18 mouse cellular contexts compared by ENCODE assay signal in genomic region chr4:137794178-137794900, GRCm38 (mm10). TPM values are rescaled to one million over a fixed set of nuclear protein-coding genes. Genes with fewer than 3 reads are reported as not detected.
DNase-seq lines count a peak whose midpoint lies in the region; ATAC-seq lines count a peak whose summit lies in the region.
"Had no signal": no experiment of that assay in that cellular context is flagged by ENCODE, and none has a peak within 500 bp of the region (broad histone marks: within the 10 kb centered on the region; RNA-seq: fewer than 3 reads in every experiment).

No protein-coding gene starts in this region.

- H3K4me3 ChIP-seq in forebrain, embryonic 13.5 days = no peak overlapping the region
- H3K4me3 ChIP-seq in forebrain, embryonic 14.5 days (ENCODE audit: low read depth, low read length) = no peak overlapping the region
- H3K4me3 ChIP-seq in limb, embryonic 13.5 days = no peak overlapping the region
- no peak overlapping the region for H3K4me3 ChIP-seq in limb, embryonic 10.5 days
- H3K4me3 ChIP-seq in liver, embryonic 11.5 days (ENCODE audit: low read depth, low read length) = no peak overlapping the region
- H3K4me3 ChIP-seq: hindbrain, embryonic 15.5 days; midbrain, embryonic 12.5 days; stomach, embryonic 15.5 days had no signal

- H3K4me2 ChIP-seq in forebrain, embryonic 13.5 days = 0 out of 2 replicates have a peak overlapping the region, but pooled peaks have one; percentile 10
- H3K4me2 ChIP-seq in forebrain, embryonic 14.5 days (ENCODE audit: low read length) = no peak overlapping the region
- H3K4me2 ChIP-seq in limb, embryonic 13.5 days (replicated peaks) = peak overlapping the region; percentile 2; the same call in 1 of the 2 replicates
- H3K4me2 ChIP-seq in liver, embryonic 11.5 days = no peak overlapping the region
- H3K4me2 ChIP-seq: hindbrain, embryonic 15.5 days; stomach, embryonic 15.5 days had no signal

- H3K9me3 ChIP-seq in forebrain, embryonic 13.5 days (replicated peaks) = no peaks in the 10 kb centered on the region
- no peaks in the 10 kb centered on the region for H3K9me3 ChIP-seq in forebrain, embryonic 14.5 days (replicated peaks; ENCODE audit: control insufficient read depth, low read length)
- no peaks in the 10 kb centered on the region for H3K9me3 ChIP-seq in limb, embryonic 13.5 days
- no peaks in the 10 kb centered on the region for H3K9me3 ChIP-seq in limb, embryonic 10.5 days (replicated peaks)
- H3K9me3 ChIP-seq in liver, embryonic 11.5 days (ENCODE audit: control insufficient read depth, low read length) = no peaks in the 10 kb centered on the region
- H3K9me3 ChIP-seq: hindbrain, embryonic 15.5 days; midbrain, embryonic 12.5 days; stomach, embryonic 15.5 days had no signal

- 68% methylated on average over 13 of the region's 13 CpGs for WGBS in forebrain, embryonic 13.5 days
- 68% methylated on average over 13 of the region's 13 CpGs for WGBS in forebrain, embryonic 14.5 days
- WGBS in limb, embryonic 13.5 days = 70% methylated on average over 13 of the region's 13 CpGs
- WGBS in limb, embryonic 10.5 days = 84% methylated on average over 13 of the region's 13 CpGs
- WGBS in liver, embryonic 11.5 days = 77% methylated on average over 13 of the region's 13 CpGs

- no peaks in the 10 kb centered on the region for H3K36me3 ChIP-seq in forebrain, embryonic 13.5 days (ENCODE audit: poor library complexity, severe bottlenecking)
- H3K36me3 ChIP-seq in forebrain, embryonic 14.5 days (ENCODE audit: control insufficient read depth, insufficient read depth, low read length) = no peaks in the 10 kb centered on the region
- no peaks in the 10 kb centered on the region for H3K36me3 ChIP-seq in limb, embryonic 13.5 days
- no peaks in the 10 kb centered on the region for H3K36me3 ChIP-seq in limb, embryonic 10.5 days
- H3K36me3 ChIP-seq in liver, embryonic 11.5 days (ENCODE audit: control insufficient read depth, insufficient read depth, low read length) = no peaks in the 10 kb centered on the region
- H3K36me3 ChIP-seq: hindbrain, embryonic 15.5 days; midbrain, embryonic 12.5 days; stomach, embryonic 15.5 days had no signal

- H3K4me1 ChIP-seq in forebrain, embryonic 13.5 days = peaks cover 32% of the 10 kb centered on the region
- peaks cover 9% of the 10 kb centered on the region for H3K4me1 ChIP-seq in forebrain, embryonic 14.5 days (ENCODE audit: control insufficient read depth, insufficient read depth, low read length)
- peaks cover 20% of the 10 kb centered on the region for H3K4me1 ChIP-seq in limb, embryonic 13.5 days
- peaks cover 30% of the 10 kb centered on the region for H3K4me1 ChIP-seq in limb, embryonic 10.5 days
- H3K4me1 ChIP-seq in liver, embryonic 11.5 days (replicated peaks; ENCODE audit: control insufficient read depth, insufficient read depth, low read length) = peaks cover 4% of the 10 kb centered on the region

- no peak overlapping the region for H3K9ac ChIP-seq in forebrain, embryonic 13.5 days
- H3K9ac ChIP-seq in forebrain, embryonic 14.5 days (ENCODE audit: low read length) = no peak overlapping the region
- H3K9ac ChIP-seq in limb, embryonic 13.5 days = no peak overlapping the region
- H3K9ac ChIP-seq in liver, embryonic 11.5 days (ENCODE audit: low read depth, low read length) = no peak overlapping the region
- H3K9ac ChIP-seq: hindbrain, embryonic 15.5 days; midbrain, embryonic 12.5 days; stomach, embryonic 15.5 days had no signal

- H3K27me3 ChIP-seq in forebrain, embryonic 13.5 days = peaks cover 11% of the 10 kb centered on the region; the same call in 1 of the 2 replicates
- no peaks in the 10 kb centered on the region for H3K27me3 ChIP-seq in forebrain, embryonic 14.5 days (replicated peaks; ENCODE audit: control insufficient read depth, insufficient read depth, low read length)
- H3K27me3 ChIP-seq in limb, embryonic 13.5 days = peaks cover 49% of the 10 kb centered on the region
- H3K27me3 ChIP-seq in limb, embryonic 10.5 days (ENCODE audit: low read depth, poor library complexity, severe bottlenecking) = peaks cover 57% of the 10 kb centered on the region
- H3K27me3 ChIP-seq in liver, embryonic 11.5 days (replicated peaks; ENCODE audit: control insufficient read depth, insufficient read depth, low read length) = peaks cover 48% of the 10 kb centered on the region

- no peak for DNase-seq in forebrain, embryonic 14.5 days (ENCODE audit: low spot score)
- DNase-seq in limb, embryonic 10.5 days (ENCODE audit: low spot score) = no peak
- DNase-seq in liver, embryonic 11.5 days (ENCODE audit: low spot score) = no peak
- no peak for DNase-seq in retina, postnatal 1 day
- DNase-seq in urinary bladder, postnatal 14 days (ENCODE audit: low spot score) = no peak
- DNase-seq: gastrocnemius, postnatal 10 days; heart, postnatal 10 days; layer of hippocampus, postnatal 36 days; left cerebral cortex, postnatal 4 days; lung, postnatal 14 days; right cerebral cortex, adult 18-20 months; spleen, adult 18-20 months; thymus, postnatal 14 days had no signal

- ATAC-seq in forebrain, embryonic 13.5 days = no peak
- no peak for ATAC-seq in forebrain, embryonic 14.5 days
- no peak for ATAC-seq in limb, embryonic 13.5 days (ENCODE audit: low FRiP score, low read depth)
- peak; percentile 43; the same call in 1 of the 2 replicates for ATAC-seq in liver, embryonic 11.5 days (replicated peaks; ENCODE audit: low FRiP score)

- H3K27ac ChIP-seq in forebrain, embryonic 13.5 days = no peak overlapping the region
- no peak overlapping the region for H3K27ac ChIP-seq in forebrain, embryonic 14.5 days (ENCODE audit: low read depth, low read length)
- H3K27ac ChIP-seq in limb, embryonic 13.5 days = no peak overlapping the region
- H3K27ac ChIP-seq in limb, embryonic 10.5 days = no peak overlapping the region
- no peak overlapping the region for H3K27ac ChIP-seq in liver, embryonic 11.5 days (ENCODE audit: low read depth, low read length)
- H3K27ac ChIP-seq: hindbrain, embryonic 15.5 days; midbrain, embryonic 12.5 days; stomach, embryonic 15.5 days had no signal

RNA-seq across cellular contexts. Expression of gene Alpl, which starts 1.8 kb away (rescaled TPM):
- 10.5 and 11.2 TPM in 2 replicates for polyA plus RNA-seq in forebrain, embryonic 13.5 days (2015; fragmentation: Nextera tagmentation; extraction: Ambion mirVana)
- polyA plus RNA-seq in forebrain, embryonic 14.5 days (2014; fragmentation: Nextera tagmentation; extraction: Ambion mirVana) = 7.4 and 7.7 TPM in 2 replicates
- 12.0 and 15.3 TPM in 2 replicates for polyA plus RNA-seq in limb, embryonic 13.5 days (2015; fragmentation: Nextera tagmentation; extraction: Ambion mirVana)
- polyA plus RNA-seq in limb, embryonic 10.5 days (2016; fragmentation: Nextera tagmentation; extraction: Ambion mirVana) = 5.1 and 7.9 TPM in 2 replicates
- polyA plus RNA-seq in liver, embryonic 11.5 days (2014; fragmentation: Nextera tagmentation; extraction: Ambion mirVana) = 5.7 and 6.1 TPM in 2 replicates

Comparison
In these comparisons a context has a peak if more than half of its experiments do, and no peak if none do; other contexts are left out.
1. H3K4me2 ChIP-seq: peak in forebrain, embryonic 13.5 days (single experiment) and limb, embryonic 13.5 days (single experiment); none in forebrain, embryonic 14.5 days (single experiment) and liver, embryonic 11.5 days (single experiment).